Mouse (Mus musculus): ENCODE data around the gene Aire. TPM values are rescaled to one million over a fixed set of nuclear protein-coding genes. Genes with fewer than 3 reads are reported as not detected.
A peak's percentile ranks its signal among the peaks of the same experiment; 100 is the strongest.

Gene Aire
- polyA plus RNA-seq, 1 experiment from 2014 or later: not detected

DNA sequence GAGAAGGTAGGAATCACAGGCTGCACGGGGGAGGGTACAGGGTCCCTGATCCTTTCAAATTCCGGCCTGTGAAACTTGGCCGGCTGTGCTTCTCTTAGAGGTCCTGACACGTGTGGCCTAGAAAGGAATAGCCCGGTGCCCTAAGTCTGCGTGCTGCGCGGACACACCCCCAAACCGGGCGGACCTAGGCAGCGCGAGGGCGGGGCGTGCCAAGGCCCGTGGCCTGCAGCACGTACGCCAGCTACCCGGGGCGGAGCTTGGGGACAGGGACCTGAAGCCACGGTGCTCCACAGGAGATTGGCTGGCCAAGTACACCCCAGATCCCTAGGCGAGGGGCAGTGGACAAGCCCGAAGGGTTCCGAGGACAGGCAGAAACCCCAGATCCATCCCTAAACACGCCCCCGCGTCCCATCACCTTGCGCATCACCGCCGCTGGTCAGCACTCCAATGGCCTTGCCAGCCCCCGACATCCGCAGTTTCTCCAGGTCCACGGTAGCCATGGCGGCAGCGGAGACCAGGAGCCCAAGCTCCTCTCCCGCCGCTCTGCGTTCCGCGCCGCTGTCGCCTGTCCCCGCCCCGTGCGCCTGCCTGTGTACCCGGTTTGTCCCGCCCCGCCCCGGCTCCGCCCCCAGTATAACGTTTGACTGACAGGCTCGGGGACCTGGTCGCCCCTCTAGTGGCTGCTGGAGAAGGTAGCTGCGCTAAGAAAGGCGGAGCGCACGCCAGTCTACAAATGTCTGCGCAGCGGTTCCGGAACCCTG, 34.0 kb downstream of the Aire start:
- peak overlapping the region; percentile 96 for H3K27ac ChIP-seq (replicated peaks; ENCODE audit: low read depth, low read length)
- H3K4me3 ChIP-seq (ENCODE audit: low read depth, low read length): peak overlapping the region; percentile 86
- WGBS: under 1% methylated on average over 42 of the region's 59 CpGs
- H3K4me1 ChIP-seq (ENCODE audit: control insufficient read depth, insufficient read depth, low read length): peaks cover 27% of the 10 kb centered on the region
- H3K27me3 ChIP-seq (replicated peaks; ENCODE audit: control insufficient read depth, insufficient read depth, low read length): no peaks in the 10 kb centered on the region
- H3K9ac ChIP-seq (ENCODE audit: low read depth, low read length): peak overlapping the region; percentile 93
- no peaks in the 10 kb centered on the region for H3K9me3 ChIP-seq (ENCODE audit: control insufficient read depth, low read length)
- peaks cover 10% of the 10 kb centered on the region; the same call in 1 of the 2 replicates for H3K36me3 ChIP-seq (ENCODE audit: control insufficient read depth, insufficient read depth, low read length)
- ATAC-seq (ENCODE audit: low read depth) (peak; percentile 97), DNase-seq (ENCODE audit: low spot score) (peak; percentile 96)
- peak overlapping the region; percentile 82 for H3K4me2 ChIP-seq (ENCODE audit: low read depth, low read length)

DNA sequence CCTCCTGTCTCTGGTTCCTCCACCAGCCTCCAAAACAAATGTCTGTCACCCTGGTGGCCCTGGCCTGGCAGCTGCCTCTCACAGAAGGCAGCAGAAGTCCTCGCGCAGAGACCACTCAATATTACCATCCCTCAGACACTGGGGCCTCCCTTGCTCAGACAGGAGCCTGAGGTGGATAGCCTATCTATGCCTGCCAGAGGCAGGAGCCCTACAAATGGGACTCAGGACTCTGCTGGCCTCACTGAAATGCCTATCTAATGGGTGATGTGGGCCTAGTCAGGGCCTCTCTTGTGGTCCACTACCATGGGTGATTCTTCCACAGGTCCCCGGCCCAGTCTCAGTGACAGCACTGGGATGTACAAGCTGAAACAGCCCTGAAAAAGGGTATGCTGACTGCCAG, 35.2 kb downstream of the Aire start:
- DNase-seq (ENCODE audit: low spot score) (no peak), ATAC-seq (ENCODE audit: low read depth) (no peak)
- H3K9me3 ChIP-seq (ENCODE audit: control insufficient read depth, low read length): no peaks in the 10 kb centered on the region
- peak overlapping the region; percentile 82 for H3K4me2 ChIP-seq (ENCODE audit: low read depth, low read length)
- WGBS: 68% methylated on average over 3 of the region's 3 CpGs
- H3K27ac ChIP-seq (replicated peaks; ENCODE audit: low read depth, low read length): no peak overlapping the region
- peak overlapping the region; percentile 93 for H3K9ac ChIP-seq (ENCODE audit: low read depth, low read length)
- peak overlapping the region; percentile 86 for H3K4me3 ChIP-seq (ENCODE audit: low read depth, low read length)
- peaks cover 27% of the 10 kb centered on the region for H3K4me1 ChIP-seq (ENCODE audit: control insufficient read depth, insufficient read depth, low read length)
- H3K36me3 ChIP-seq (ENCODE audit: control insufficient read depth, insufficient read depth, low read length): peaks cover 13% of the 10 kb centered on the region; the same call in 1 of the 2 replicates
- H3K27me3 ChIP-seq (replicated peaks; ENCODE audit: control insufficient read depth, insufficient read depth, low read length): no peaks in the 10 kb centered on the region

DNA sequence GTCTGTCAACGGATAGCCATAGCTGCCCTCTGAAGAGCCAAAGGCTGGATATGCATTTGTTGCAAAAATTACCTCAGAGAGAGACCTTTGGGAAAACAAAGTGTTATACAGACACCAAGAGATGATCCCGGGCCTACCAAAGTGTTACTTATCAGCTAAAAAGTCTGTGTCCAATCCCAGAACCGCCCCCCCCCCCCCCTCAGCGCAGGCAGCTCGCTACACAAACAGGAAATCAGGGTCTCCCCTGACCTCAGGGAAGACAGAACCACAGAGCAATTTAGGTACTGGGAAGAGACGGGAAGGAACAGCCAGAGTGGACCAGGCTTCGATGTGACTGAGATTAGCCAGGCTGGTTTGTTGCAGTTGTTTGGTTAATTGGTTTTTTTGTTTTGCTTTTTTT, 36.2 kb downstream of the Aire start:
- peak overlapping the region; percentile 82 for H3K4me2 ChIP-seq (ENCODE audit: low read depth, low read length)
- peaks cover 27% of the 10 kb centered on the region for H3K4me1 ChIP-seq (ENCODE audit: control insufficient read depth, insufficient read depth, low read length)
- DNase-seq (ENCODE audit: low spot score): no peak
- H3K4me3 ChIP-seq (ENCODE audit: low read depth, low read length): no peak overlapping the region
- 30% methylated on average over 5 of the region's 7 CpGs for WGBS
- H3K27me3 ChIP-seq (replicated peaks; ENCODE audit: control insufficient read depth, insufficient read depth, low read length): no peaks in the 10 kb centered on the region
- H3K36me3 ChIP-seq (ENCODE audit: control insufficient read depth, insufficient read depth, low read length): peaks cover 21% of the 10 kb centered on the region
- H3K27ac ChIP-seq (replicated peaks; ENCODE audit: low read depth, low read length): no peak overlapping the region; the same call in 1 of the 2 replicates
- H3K9me3 ChIP-seq (ENCODE audit: control insufficient read depth, low read length): no peaks in the 10 kb centered on the region
- peak overlapping the region; percentile 93 for H3K9ac ChIP-seq (ENCODE audit: low read depth, low read length)
- no peak for ATAC-seq (ENCODE audit: low read depth)

- Histone ChIP-seq H3K4me1 (ENCODE audit: control insufficient read depth, insufficient read depth, low read length) (peaks cover 27% of the 10 kb centered on the region), H3K9me3 (ENCODE audit: control insufficient read depth, low read length) (no peaks in the 10 kb centered on the region), H3K36me3 (ENCODE audit: control insufficient read depth, insufficient read depth, low read length) (peaks cover 33% of the 10 kb centered on the region), H3K4me2 (ENCODE audit: low read depth, low read length) (no peak overlapping the region), H3K27me3 (replicated peaks; ENCODE audit: control insufficient read depth, insufficient read depth, low read length) (no peaks in the 10 kb centered on the region), H3K4me3 (ENCODE audit: low read depth, low read length) (no peak overlapping the region), H3K27ac (replicated peaks; ENCODE audit: low read depth, low read length) (no peak overlapping the region), H3K9ac (ENCODE audit: low read depth, low read length) (0 out of 2 replicates have a peak overlapping the region, but pooled peaks have one; percentile 93)
- DNase-seq (ENCODE audit: low spot score): no peak
- no peak for ATAC-seq (ENCODE audit: low read depth)
- 85% methylated on average over 4 of the region's 4 CpGs for WGBS
Measured at GRCm38 (mm10) chr10:78005791-78006438, 37.5 kb downstream of the Aire start.

DNA sequence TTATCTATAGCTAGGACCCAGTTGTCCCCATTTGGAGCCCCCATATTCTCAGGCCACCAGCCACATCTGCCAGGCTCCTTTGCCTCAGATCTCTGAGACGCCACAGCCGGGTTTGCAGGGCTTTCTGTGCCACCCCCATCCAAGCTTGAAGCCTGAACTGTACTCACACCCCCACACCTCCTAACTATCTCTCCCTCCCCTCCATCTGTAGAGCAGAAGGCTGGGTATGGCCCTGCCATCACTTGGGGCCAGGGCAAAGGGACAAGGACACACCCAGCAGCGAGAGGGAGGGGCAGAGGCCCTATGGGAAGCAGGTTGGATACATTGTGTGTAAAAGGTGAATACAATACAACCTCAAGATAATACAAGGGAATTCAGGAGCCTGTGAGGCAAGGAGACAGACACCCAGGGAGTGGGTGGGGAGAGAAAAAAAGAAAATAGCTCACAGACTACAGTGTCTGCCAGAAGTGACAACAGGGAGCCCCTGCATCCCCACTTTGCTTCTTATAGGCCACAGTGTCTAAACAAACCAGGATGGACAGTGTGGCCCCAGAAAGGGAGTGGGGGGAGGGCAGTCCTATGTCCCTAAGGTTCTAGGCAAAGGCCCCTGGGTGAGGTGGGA, 38.8 kb downstream of the Aire start:
- H3K36me3 ChIP-seq (ENCODE audit: control insufficient read depth, insufficient read depth, low read length): peaks cover 46% of the 10 kb centered on the region
- no peak for DNase-seq (ENCODE audit: low spot score)

GRCm38 (mm10) chr10:78002316-78002715, 41.1 kb downstream of the Aire start:
- no peaks in the 10 kb centered on the region for H3K9me3 ChIP-seq (ENCODE audit: control insufficient read depth, low read length)
- DNase-seq (ENCODE audit: low spot score): no peak
- H3K27ac ChIP-seq (replicated peaks; ENCODE audit: low read depth, low read length): no peak overlapping the region
- no peak overlapping the region for H3K9ac ChIP-seq (ENCODE audit: low read depth, low read length)
- H3K4me1 ChIP-seq (ENCODE audit: control insufficient read depth, insufficient read depth, low read length): peaks cover 9% of the 10 kb centered on the region
- H3K4me3 ChIP-seq (ENCODE audit: low read depth, low read length): no peak overlapping the region
- 97% methylated on average over 2 of the region's 2 CpGs for WGBS
- no peaks in the 10 kb centered on the region for H3K27me3 ChIP-seq (replicated peaks; ENCODE audit: control insufficient read depth, insufficient read depth, low read length)
- H3K36me3 ChIP-seq (ENCODE audit: control insufficient read depth, insufficient read depth, low read length): peaks cover 69% of the 10 kb centered on the region
- H3K4me2 ChIP-seq (ENCODE audit: low read depth, low read length): no peak overlapping the region
- ATAC-seq (ENCODE audit: low read depth): no peak

More for the DNA sequence above, 38.8 kb downstream of the Aire start:
- H3K27me3 ChIP-seq (replicated peaks; ENCODE audit: control insufficient read depth, insufficient read depth, low read length): no peaks in the 10 kb centered on the region
- 91% methylated on average over 3 of the region's 3 CpGs for WGBS
- peaks cover 24% of the 10 kb centered on the region for H3K4me1 ChIP-seq (ENCODE audit: control insufficient read depth, insufficient read depth, low read length)
- no peaks in the 10 kb centered on the region for H3K9me3 ChIP-seq (ENCODE audit: control insufficient read depth, low read length)
- H3K27ac ChIP-seq (replicated peaks; ENCODE audit: low read depth, low read length): no peak overlapping the region
- H3K4me3 ChIP-seq (ENCODE audit: low read depth, low read length): no peak overlapping the region
- H3K4me2 ChIP-seq (ENCODE audit: low read depth, low read length): no peak overlapping the region
- no peak for ATAC-seq (ENCODE audit: low read depth)
- no peak overlapping the region for H3K9ac ChIP-seq (ENCODE audit: low read depth, low read length)

DNA sequence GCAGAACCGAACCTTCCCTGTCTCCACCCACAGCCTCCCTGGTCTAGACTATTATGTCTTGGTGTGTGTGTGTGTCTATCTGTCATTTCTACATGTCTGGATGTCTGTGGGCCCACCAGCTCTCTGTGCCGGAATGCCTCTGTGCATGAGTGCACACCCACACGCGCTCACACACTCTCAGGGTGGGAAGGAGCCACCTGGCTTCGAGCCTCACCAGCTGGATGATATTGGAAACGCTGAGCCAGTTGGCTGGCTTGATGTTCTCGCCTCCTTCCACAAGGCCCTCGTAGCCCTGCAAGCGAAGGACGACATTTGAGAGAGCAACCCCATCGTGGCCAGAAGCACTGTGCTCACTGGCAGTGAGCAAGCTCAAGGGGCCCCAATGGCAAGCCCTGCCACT, 41.6 kb downstream of the Aire start:
- Histone ChIP-seq H3K9ac (ENCODE audit: low read depth, low read length) (no peak overlapping the region), H3K36me3 (ENCODE audit: control insufficient read depth, insufficient read depth, low read length) (peaks cover 74% of the 10 kb centered on the region), H3K4me2 (ENCODE audit: low read depth, low read length) (no peak overlapping the region), H3K4me3 (ENCODE audit: low read depth, low read length) (no peak overlapping the region), H3K27ac (replicated peaks; ENCODE audit: low read depth, low read length) (no peak overlapping the region), H3K4me1 (ENCODE audit: control insufficient read depth, insufficient read depth, low read length) (peaks cover 4% of the 10 kb centered on the region; the same call in 1 of the 2 replicates), H3K27me3 (replicated peaks; ENCODE audit: control insufficient read depth, insufficient read depth, low read length) (no peaks in the 10 kb centered on the region), H3K9me3 (ENCODE audit: control insufficient read depth, low read length) (no peaks in the 10 kb centered on the region)
- no peak for DNase-seq (ENCODE audit: low spot score)
- ATAC-seq (ENCODE audit: low read depth): no peak
- 88% methylated on average over 11 of the region's 11 CpGs for WGBS

DNA sequence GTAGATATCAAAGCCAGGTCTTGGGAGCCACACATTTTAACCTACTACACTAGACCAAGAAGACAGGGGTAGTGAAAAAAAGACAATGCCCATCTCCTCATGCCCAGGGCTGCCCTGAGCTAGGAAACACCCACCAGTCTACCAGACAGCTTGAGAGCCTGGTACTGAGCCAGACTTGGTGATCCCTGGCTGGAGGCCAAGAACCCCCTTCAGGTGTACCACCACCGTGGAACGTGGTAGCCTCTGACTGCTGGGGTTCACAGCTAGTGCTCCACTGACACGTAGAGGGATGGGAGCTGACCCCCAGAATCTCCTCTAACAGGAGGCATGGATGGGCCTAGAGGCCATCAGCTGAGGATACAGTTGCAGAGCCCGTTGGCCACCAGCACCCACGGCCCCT, 43.2 kb downstream of the Aire start:
- no peak for DNase-seq (ENCODE audit: low spot score)
- Histone ChIP-seq H3K4me2 (ENCODE audit: low read depth, low read length) (no peak overlapping the region), H3K4me3 (ENCODE audit: low read depth, low read length) (no peak overlapping the region), H3K27ac (replicated peaks; ENCODE audit: low read depth, low read length) (no peak overlapping the region), H3K4me1 (ENCODE audit: control insufficient read depth, insufficient read depth, low read length) (no peaks in the 10 kb centered on the region), H3K36me3 (ENCODE audit: control insufficient read depth, insufficient read depth, low read length) (peaks cover 87% of the 10 kb centered on the region), H3K9ac (ENCODE audit: low read depth, low read length) (no peak overlapping the region), H3K27me3 (replicated peaks; ENCODE audit: control insufficient read depth, insufficient read depth, low read length) (no peaks in the 10 kb centered on the region), H3K9me3 (ENCODE audit: control insufficient read depth, low read length) (no peaks in the 10 kb centered on the region)
- 89% methylated on average over 5 of the region's 5 CpGs for WGBS
- no peak for ATAC-seq (ENCODE audit: low read depth)

Measured in embryonic facial prominence, embryonic 14.5 days (tissue).